Mouse (Mus musculus) kidney, postnatal 25 days (tissue): ENCODE measurements around the gene Cdh11.
"Not testable (repeated sequence)": the region's sequence is repeated elsewhere in the genome, so short reads cannot be mapped to it uniquely, and the experiment has no call there.

Experiments
- DNase-seq, 2 experiments: peaks; one replicate each; pipeline ENCODE4 v3.0.0; 2021; ENCODE audit warnings: mixed read lengths in 2 of 2

Gene Cdh11

GRCm38 (mm10) chr8:102707305-102707704 is 78.1 kb downstream of the Cdh11 start:
- no peak for DNase-seq

- DNase-seq: no peak
Measured at GRCm38 (mm10) chr8:102705376-102705905, 80.0 kb downstream of the Cdh11 start.

- DNase-seq: no peak
Measured at GRCm38 (mm10) chr8:102700245-102700644, 85.2 kb downstream of the Cdh11 start.

GRCm38 (mm10) chr8:102698232-102698837 is 87.1 kb downstream of the Cdh11 start:
- DNase-seq: no peak

- no peak for DNase-seq
Measured at GRCm38 (mm10) chr8:102693465-102693864, 92.0 kb downstream of the Cdh11 start.

- DNase-seq: not testable (repeated sequence)
Measured at GRCm38 (mm10) chr8:102685491-102685890, 100.0 kb downstream of the Cdh11 start.

- DNase-seq: no peak
Measured at GRCm38 (mm10) chr8:102685023-102685422, 100.4 kb downstream of the Cdh11 start.

DNA sequence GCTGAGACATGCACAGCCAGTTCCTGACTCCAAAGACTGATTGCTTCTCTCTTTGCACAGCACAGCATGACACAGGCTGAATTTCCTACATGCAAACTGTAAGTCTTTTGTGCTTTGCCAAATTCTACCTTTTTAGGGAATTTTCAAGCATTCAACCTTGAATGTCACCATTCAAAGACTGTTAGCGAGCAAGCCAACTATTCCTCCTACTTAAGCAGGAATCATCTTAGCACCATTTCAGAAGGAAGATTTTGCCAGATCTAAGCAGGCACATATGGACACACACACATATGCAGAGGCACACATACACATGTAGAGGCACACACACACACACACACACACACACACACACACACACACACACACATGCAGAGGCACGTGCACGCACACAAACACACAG is 108.3 kb downstream of the Cdh11 start:
- no peak for DNase-seq

GRCm38 (mm10) chr8:102664561-102664960 is 120.9 kb downstream of the Cdh11 start:
- DNase-seq: not testable (repeated sequence)

DNA sequence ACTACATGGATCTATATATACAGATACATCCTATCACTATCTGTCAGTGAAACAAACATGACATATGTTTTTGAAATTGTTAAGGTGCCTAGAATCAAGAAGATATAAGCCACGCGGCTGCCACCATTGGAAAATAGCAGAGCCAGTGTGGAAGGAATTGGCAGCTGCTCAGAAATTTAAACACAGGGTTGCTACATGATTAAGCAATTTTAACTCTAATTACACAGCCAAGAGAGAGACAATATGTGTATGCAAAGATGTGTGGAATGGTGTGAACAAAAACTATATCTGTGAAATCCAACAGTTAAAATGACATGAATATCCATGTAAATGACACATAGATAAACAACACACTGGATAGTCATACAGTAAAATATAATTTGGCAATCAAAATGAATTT is 128.9 kb downstream of the Cdh11 start:
- DNase-seq: no peak

DNA sequence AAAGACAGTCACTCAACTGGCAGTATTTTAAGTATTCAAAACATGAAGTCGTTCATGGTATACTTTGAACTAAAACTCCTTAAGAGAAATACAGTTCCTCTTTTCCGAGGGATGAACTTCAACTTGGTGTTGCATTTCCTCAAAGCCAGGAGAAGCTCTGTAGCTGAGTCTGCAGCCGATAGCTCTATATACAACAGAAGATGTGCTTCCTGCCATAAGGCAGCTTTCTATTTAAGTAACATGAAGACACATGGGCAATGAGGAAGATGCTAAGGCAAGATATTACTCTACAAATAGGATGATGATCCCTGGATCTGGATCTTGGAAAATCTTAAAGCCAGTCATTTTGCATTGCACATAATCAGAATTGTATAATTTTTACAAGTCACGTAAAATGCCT is 133.5 kb downstream of the Cdh11 start:
- DNase-seq: no peak

DNA sequence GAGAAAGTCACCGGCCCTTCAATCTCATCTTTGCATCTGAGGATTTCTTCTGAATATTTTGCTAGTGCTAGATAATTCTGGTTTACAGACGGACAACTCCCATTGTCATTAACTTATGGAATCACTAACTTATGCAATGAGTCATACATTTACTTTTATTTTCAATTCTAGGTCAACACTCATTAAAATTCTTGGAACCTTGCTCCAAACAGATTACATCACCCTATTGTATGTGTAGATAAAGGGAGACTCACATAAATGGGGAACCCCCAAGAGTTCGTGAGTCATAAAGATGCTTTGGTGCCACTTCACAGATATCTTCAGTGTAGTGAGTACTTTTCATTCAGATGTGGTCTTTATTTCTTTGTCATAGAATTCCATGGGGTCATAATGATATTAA is 158.3 kb downstream of the Cdh11 start:
- no peak for DNase-seq

DNA sequence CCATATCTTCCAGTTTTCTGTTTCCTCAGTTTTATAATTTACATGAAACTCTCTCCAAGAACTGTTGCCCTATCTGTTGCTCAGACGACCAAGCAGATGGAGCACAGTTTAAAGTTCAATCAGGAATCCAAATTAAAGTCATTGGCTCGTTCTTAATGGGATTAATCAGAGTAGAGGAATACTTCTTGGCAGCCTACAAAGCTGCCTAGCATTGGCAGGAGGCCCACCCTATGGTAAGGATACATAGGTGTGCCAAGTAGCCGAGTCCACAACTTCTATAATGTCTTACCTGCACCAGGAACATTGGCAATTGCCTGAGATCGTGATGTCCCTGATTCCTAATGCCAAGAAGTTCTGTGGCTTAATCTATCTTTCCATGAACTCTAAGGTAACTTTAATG is 173.3 kb downstream of the Cdh11 start:
- no peak for DNase-seq

GRCm38 (mm10) chr8:102601327-102601726 is 184.1 kb downstream of the Cdh11 start:
- DNase-seq: no peak

DNA sequence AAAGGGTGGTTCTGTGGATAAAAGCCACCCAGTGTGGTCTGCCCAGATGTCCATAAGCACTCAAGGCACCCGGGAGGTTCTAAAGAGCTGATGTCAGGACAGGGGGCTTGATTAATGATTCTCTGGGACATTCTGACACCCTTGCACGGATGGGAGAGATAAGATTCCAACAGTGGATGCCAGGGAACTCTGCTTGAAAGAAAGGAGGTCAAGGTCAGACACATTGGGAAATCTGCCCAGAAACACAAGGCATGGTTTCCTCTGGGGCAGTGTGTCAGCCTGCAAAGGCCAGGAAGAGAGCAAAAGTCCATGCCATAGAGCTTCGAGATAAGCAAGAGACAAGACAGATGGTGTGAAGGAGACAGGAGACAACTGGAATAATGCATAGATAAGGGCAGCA is 188.9 kb downstream of the Cdh11 start:
- DNase-seq: peak; percentile 50 to 79

- DNase-seq: no peak
Measured at GRCm38 (mm10) chr8:102593899-102594298, 191.5 kb downstream of the Cdh11 start.
